Mouse (Mus musculus) lung, adult 2 months (tissue): ENCODE measurements around the gene Nol4l.

ENCODE experiments used
- CTCF ChIP-seq: fragments of 200-500 bp; IDR thresholded peaks from 2 replicates; pipeline ENCODE4 v1.5.1; 2011; ENCODE audit warnings: mild to moderate bottlenecking, low read length, control low read depth; ENCODE audit not compliant: insufficient read depth
- POLR2A ChIP-seq: fragments of 200-500 bp; IDR thresholded peaks from 2 replicates; pipeline ENCODE4 v1.6.1; 2011; ENCODE audit warnings: low read depth, mild to moderate bottlenecking, control low read depth, low read length, borderline replicate concordance; ENCODE audit errors: extremely low read depth

GRCm38 (mm10) chr2:153499154-153499553 lies 30.6 kb downstream of the Nol4l start:
- TF ChIP-seq CTCF: 0 out of 2 replicates have a peak, but pooled peaks have one; percentile 17
- TF ChIP-seq POLR2A: no peak
